Mouse (Mus musculus) c-Kit-positive CD71-positive TER-119-negative erythroid progenitor cells, embryonic 14.5 days (primary cell): Measurements from ENCODE around the gene Klc2.

Experiments
- DNase-seq: peaks from one replicate; pipeline ENCODE4 v3.0.0-alpha.2; 2013; ENCODE audit warnings: low read depth

Gene Klc2

GRCm38 (mm10) chr19:5071545-5072369 lies 46.6 kb downstream of the Klc2 start:
- DNase-seq = peak; percentile 94

GRCm38 (mm10) chr19:5071077-5071476 lies 47.3 kb downstream of the Klc2 start:
- no peak for DNase-seq

GRCm38 (mm10) chr19:5069978-5070377 lies 48.4 kb downstream of the Klc2 start:
- no peak for DNase-seq

- no peak for DNase-seq
These were observed 48.9 kb downstream of the Klc2 start for GRCm38 (mm10) chr19:5069486-5069885.

GRCm38 (mm10) chr19:5068570-5069234 lies 49.7 kb downstream of the Klc2 start:
- no peak for DNase-seq

GRCm38 (mm10) chr19:5067867-5068569 lies 50.3 kb downstream of the Klc2 start, which contains the start of gene Cd248:
Cd248 (plus strand) TSS chr19:5068078.
- no peak for DNase-seq

- DNase-seq = peak; percentile 85
These were observed 51.1 kb downstream of the Klc2 start for GRCm38 (mm10) chr19:5067040-5067799.

GRCm38 (mm10) chr19:5065104-5065503 lies 53.3 kb downstream of the Klc2 start:
- no peak for DNase-seq

- DNase-seq = no peak
These were observed 55.9 kb downstream of the Klc2 start for GRCm38 (mm10) chr19:5062446-5062845.

GRCm38 (mm10) chr19:5062041-5062440 lies 56.3 kb downstream of the Klc2 start:
- DNase-seq = no peak

GRCm38 (mm10) chr19:5060365-5061330 lies 57.7 kb downstream of the Klc2 start:
- no peak for DNase-seq

GRCm38 (mm10) chr19:5058801-5059771 lies 59.3 kb downstream of the Klc2 start:
- DNase-seq = no peak

GRCm38 (mm10) chr19:5057876-5058775 lies 60.2 kb downstream of the Klc2 start:
- no peak for DNase-seq
